Mouse (Mus musculus): ENCODE data around the gene Eif2ak4.

DNA sequence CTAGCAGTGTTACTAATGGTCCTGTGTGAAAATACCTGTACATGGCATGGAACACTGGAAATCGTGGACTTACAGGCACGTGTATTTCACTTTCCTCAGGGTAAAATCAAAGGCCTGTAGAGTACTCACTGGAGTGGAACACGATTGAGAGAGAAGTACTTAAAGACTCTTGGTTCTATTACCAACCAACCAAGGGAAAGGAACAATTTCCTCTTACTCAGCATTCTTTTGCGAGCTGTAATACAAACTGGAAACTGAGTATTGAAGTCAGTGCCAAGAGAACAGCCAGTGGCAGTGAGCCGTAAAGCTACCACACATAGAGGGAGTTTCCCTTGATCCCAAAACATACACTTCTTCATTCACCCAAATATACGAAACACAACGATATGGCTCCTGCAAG lies 47.1 kb upstream of the Eif2ak4 start:
- TF ChIP-seq POLR2A (IDR thresholded peaks at IDR 0.05; ENCODE audit: low read depth, low read length) = no peak
- no peak for TF ChIP-seq CTCF (IDR thresholded peaks at IDR 0.05; ENCODE audit: extremely low read depth, insufficient read depth, insufficient read length, insufficient replicate concordance)
